Mouse (Mus musculus) hematopoietic stem cell, adult 5-6 weeks (primary cell): ENCODE data around the gene Banf1. TPM values are rescaled to one million over a fixed set of nuclear protein-coding genes. Genes with fewer than 3 reads are reported as not detected.
"Not testable (repeated sequence)": the region's sequence is repeated elsewhere in the genome, so short reads cannot be mapped to it uniquely, and the experiment has no call there.

Source experiments
- ATAC-seq, 2 experiments: fragments of 125-278 bp in 1 of 2; replicated peaks in 1 of 2; 2 replicates each; pipeline ENCODE4 v1.8.0; 2016 to 2017; ENCODE audit warnings: inconsistent platforms in 2 of 2, mild to moderate bottlenecking in 2 of 2, moderate number of reproducible peaks in 2 of 2, low read depth in 1 of 2, moderate TSS enrichment in 1 of 2; ENCODE audit not compliant: low FRiP score in 2 of 2, poor library complexity in 2 of 2, severe bottlenecking in 2 of 2, insufficient read depth in 1 of 2, low TSS enrichment in 1 of 2
- total RNA-seq: library from RNA; stranded (forward); fragments of 172-1452, 232-1000 nt; gene quantifications from 2 replicates; pipeline ENCODE4 v1.2.3, GENCODE M21; 2017

Banf1 gene
- 43.0 and 51.5 TPM in 2 replicates for total RNA-seq

DNA sequence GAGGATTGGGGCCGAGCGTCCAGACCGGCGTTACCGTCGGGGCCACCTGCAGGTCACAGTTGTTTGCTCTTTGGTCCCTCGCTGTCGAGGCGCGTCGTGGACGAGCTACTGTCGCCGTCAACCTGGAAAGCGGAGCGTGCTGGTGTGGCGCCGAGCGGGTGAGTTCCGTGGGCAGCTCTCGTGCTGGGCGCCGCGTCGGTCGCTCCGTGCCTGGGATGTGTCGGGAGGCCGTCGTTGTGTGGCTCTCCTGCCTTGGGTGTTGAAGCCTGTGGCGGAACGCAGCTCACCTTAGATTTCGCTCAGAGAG, at the start of gene Banf1:
Gene Banf1, minus strand, starts transcription at position 116 of the 307 bp plus-strand sequence.
- peak in 1 of 2 experiments; percentile 12; a peak in 1 of 4 replicates for ATAC-seq

DNA sequence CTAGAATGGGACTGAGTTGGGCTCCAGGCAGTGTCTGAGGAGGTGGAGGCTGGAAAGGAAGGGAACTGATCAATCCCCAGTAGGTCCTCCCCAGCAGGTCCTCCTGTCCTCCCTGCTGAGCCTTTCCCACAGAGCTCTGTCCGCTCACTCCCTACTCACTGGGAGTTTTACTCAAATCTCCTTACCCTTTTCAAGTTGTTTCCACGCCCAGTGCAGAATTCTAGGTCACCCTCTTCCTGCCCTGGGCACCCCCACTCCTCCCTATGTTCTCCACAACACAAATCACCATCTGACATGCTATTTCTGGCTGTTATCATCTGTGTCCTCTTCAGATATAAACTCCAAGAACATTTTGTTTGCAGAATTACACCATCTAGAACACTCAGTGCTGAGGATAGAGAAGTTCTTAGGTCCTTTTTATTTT, 47.6 kb upstream of the Banf1 start:
- ATAC-seq: no peak

DNA sequence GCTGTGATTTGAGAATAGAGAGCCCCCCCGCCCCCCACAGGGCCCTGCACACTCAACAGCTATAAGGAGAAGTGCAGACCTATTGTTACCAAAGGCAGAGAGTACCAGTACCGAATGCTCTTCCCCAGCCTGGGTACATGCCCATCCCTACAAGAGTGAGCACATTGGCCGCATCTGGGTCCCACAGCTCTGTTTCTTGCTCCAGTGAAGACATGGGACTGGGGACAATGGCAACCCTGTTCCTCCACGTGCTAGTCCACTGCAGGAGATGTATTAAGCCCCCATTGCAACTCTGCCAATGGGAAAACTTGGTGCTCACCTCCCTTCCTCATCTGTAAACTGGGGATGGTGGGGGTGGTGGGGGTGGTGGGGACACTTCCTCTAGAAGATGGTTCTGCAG, 46.9 kb upstream of the Banf1 start:
- no peak for ATAC-seq

DNA sequence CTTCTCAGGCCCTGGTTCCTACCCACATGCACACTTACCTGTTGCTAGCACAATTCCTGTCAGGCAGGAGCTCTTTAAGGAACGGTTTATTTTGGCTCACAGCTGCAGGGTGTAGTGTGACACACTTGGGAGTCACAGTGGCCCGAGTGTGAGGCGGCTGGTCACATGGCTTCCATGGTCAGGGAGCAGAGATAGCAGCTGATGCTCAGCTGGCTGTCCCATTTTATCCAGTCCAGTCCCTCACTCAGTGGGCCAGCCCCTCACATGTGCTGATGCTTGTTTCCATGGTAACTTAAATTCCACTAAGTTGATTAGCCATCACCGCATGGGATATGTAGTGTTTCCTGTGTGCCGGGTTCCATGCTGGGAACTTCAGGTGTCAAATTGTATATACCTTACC, 45.0 kb upstream of the Banf1 start:
- no peak for ATAC-seq

DNA sequence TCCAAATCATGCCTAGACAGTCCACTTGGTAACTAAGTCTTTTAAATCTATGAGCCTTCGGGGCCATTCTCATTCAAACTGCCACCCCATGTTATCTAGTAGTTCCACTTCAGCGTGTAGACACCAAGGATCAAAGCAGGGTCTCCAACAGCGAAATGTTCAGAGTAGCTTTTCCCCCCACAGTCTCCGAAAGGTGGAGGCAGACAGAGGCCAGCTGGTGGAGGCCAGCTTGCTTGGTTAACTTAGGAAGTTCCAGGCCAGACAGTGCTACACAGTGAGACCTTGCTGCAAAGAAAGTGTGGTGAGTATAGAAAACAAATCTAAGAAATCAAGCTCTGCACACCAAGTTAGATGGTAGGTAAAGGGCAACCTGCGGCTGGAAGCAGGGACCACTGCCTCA, 43.7 kb upstream of the Banf1 start:
- no peak for ATAC-seq

DNA sequence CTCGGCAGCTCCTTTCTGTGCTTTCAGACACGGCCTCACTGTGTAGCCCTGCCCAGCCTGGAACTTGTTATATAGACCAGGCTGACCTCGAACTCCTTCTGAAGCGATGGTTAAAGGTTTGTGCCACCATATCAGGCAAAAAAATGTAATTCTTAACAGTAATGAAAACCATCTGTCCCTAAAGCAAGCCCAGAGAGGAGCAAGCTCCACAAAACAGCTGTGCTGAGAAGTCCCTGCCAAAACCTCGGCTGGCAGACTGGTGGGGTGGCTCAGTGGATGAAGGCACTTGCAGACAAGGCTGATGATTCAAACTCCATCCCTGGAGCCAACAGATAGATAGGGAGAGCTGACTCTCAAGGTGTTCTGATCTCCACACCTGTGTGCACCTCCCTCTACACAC, 42.1 kb upstream of the Banf1 start:
- ATAC-seq: no peak

DNA sequence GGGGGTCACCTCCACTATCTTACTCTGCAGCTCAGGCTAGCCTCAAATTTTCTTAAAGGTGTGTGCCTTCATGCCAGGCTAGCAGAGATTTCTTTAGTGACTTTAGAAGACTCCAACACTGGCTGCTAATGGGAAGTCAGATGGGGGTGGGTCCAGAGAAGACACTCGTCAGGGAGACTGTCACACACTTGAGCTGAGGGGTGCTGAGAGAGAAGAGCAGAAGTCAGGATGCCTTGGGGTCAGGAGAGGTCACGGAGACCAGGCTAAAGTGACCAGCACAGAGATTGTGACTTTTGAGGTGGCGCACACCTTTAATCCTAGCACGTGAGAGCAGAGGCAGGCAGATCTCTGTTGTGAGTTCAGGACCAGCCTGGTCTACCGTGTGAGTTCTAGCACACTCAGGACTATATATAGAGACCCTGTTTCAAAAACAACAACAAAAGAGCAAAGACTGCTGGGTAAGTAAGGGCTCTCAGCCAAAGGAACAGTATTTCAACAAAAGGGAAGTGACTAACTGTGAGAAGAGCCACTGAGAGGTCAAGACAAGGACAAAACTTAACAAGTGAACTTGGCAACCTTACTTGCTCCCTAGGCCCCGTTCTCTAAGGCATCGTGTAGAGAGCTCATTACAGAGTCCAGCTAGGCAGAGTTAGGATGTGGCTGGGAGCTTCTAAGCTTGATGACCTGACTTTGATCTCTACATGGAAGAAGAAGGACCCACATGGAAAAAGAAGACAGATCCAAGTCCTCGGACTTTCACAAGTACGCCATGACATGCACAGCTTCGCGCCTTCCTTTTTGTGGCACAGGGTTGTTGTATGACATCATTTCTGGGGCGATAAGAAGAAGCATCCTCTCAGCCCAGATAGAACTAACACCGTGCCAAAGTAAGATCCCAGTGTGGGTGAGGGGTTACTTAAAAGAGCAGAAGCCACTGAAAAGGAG, 41.4 kb upstream of the Banf1 start:
- ATAC-seq: peak; percentile 8 to 26; a peak in 2 of 4 replicates

DNA sequence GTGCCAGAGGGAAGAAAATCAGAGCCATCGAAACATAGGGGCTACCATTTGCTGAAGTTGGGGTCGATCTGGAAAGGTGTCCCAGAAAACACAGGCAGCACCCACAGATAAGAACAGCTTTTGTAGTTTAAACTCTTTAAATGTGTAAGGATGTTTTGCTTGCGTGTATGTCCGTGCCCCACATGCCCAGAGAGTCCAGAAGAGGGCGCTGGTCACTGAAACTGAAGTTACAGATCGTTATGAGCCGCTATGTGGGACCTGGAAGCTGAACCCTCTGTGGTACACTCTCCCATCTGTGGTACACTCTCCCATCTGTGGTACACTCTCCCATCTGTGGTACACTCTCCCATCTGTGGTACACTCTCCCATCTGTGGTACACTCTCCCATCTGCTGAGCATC, 40.2 kb upstream of the Banf1 start:
- peak; percentile 60 to 67; a peak in 3 of 4 replicates for ATAC-seq

DNA sequence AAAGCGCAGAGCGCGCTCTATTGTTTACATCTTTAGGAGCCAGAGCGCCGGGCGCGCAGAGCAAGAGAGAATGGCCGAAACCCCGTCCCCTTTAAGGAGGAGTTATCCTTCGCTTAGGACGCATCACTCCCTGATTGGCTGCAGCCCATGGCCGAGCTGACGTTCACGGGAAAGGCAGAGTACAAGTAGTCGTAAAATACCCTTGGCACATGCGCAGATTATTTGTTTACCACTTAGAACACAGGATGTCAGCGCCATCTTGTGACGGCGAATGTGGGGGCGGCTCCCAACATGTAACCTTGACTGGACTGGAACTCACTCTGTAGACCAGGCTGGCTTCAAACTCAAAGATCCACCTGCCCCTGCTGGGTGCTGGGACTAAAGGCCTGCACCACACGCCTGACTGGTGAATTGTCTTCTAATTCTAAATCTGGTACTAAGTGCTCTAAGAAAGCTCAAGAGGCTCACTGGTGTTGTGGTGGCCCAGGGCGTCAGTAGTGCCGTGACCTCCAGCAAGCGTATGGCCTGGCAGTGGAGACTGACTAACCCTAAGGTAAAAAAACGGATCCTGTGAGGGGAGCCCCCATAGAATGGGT, 39.7 kb upstream of the Banf1 start:
- ATAC-seq: peak; percentile 54 to 60

DNA sequence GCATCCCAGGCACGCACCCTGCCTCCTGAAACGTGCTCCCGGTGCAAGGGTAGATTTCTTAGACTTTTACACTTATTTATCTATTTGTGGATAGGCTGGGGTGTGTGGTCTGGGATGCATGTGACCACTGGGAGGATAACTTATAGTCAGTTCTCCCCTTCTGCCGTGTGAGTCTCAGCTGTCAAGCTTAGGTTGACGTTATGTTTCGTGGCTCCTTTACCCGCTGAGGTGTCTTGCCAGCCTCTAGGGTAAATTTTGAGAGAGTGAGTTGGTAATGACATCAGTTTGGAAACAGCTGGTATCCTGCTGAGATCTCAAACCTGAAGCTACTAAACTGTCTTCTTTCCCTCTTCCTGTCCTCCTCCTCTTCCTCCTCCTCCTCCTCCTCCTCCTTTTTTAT, 39.0 kb upstream of the Banf1 start:
- ATAC-seq: 0 out of 4 replicates have a peak, but pooled peaks of 1 of the 2 experiments have one; percentile 44

DNA sequence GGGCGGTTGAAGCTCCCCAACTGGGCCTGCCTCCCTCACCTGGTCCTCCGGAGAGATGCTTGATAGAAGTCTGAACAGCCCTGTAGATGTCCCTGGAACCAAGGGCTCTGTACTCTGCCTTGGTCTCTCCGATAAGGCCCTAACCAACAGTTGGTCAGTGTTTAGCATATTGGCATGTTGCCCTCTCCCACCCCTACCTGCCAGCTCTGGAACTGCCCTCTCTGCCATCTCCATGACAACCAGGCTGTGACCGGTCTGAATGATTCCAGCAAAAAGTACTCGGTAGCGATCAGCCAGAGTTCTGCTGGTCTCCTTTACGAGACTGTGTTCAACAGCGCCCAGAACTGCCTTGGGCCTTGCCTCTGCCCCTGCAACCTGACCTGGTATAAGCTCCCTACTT, 35.3 kb upstream of the Banf1 start, which contains the start of gene Tsga10ip:
Gene Tsga10ip, minus strand, starts transcription at position 234 of the 400 bp plus-strand sequence.
- no peak for ATAC-seq

DNA sequence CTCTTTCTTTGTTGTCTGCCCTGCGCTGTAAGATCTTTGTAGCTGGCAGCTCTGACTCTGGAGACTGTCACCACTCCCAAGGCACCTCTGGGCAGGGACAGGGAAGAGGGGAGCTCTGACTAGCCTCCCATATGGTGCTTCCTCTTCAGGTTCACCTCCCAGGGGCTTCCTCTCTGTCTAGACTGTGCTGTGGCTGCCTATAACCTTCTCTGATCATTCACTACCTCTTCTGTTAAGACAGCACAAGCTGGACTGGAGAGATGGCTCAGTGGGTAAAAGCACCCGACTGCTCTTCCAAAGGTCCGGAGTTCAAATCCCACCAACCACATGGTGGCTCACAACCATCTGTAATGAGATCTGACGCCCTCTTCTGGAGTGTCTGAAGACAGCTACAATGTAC, 34.1 kb upstream of the Banf1 start:
- ATAC-seq: not testable (repeated sequence)

DNA sequence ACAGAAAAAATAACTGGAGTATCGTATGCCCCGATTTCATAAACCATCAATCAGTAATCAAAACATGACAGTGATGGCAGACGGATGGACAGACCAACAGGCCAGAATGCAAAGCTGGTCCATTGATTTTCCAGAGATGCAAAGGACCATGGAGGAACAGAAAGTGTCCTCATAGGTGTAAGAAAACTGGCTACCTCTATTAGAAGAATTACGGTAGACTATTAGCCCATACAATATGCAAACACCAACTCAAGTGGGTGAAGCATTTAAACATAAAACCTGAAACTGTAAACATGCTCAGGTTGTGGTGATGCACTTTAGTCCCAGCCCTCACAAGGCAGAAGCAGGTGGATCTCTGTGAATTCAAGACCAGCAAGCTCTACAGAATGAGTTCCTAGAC, 28.4 kb upstream of the Banf1 start:
- ATAC-seq: no peak

DNA sequence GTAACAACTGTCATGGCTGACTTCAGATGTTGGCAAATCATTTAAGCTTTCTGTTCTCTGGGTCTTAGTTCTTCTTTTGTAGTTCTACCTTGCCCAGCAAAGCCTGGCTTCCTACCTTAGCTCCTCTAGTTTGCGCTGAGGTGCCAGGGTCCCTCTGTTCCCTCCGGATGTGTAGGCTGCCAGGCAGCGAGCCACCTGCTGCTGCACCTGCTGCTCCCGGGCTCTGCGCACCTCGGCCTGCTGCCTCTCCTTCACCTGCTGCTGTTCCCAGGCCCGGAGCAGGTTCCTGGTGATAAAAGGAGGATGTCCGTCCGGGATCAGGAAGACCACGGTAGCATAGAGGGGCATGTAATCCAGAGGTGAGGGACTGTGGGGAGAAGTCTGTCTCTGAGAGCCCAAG, 27.2 kb upstream of the Banf1 start:
- ATAC-seq: no peak

DNA sequence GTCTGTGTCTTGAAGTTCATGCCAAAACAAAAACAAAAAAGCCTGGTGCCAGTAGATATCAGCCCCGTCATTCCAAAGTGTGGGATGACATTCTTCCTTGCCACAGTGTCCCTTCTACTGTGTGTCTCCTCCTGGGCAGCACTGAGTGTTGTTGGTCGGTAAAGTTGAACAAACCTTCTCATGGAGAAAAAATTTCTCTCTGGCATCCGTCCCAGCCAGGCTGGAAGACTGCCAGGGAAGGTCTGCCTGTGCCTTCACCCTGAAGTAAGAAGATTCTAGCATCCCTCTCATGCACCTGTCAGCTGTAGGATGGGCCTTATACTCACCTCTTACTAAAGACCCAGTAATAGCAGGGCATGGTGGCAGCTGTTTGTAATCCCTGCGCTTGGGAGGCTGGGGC, 25.9 kb upstream of the Banf1 start:
- no peak for ATAC-seq

DNA sequence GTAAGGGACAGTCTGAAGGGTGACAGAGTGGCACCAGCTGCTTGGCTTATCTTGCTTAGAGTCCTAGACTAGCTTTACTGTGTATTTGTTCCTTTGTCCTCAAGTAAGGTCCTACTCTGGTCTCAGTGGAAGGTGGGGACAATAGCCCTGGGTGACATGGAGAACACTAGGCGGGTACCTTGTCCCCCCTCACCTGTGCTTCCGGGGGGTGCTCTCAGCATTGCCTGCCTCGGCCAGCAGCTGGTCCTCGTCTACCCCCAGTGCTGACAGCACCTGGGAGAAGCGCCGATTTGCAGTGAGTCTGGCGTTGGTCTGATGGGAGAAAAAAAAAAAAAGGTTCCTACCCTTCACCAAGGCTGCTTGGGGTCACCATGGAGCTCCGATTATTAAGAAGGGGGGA, 23.4 kb upstream of the Banf1 start:
- ATAC-seq: no peak

DNA sequence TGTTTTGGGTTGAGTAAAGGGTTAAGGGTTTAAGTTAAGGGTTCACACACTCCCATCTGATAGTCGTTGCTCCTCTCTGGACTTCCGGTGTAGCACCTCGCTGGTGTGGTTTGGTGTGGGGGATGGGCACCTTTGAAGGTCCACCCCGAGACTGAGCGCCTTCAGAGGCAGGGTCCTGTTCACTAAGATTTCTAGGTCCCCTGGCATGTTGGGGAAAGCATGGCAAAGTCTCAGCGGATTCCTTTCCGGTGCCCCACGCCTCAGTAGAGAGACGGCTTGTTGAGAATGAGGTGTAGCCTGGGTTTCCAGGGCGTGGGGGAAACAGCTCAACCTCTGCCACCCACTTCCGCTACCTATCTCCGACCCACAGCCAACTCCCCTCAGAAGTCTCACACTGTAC, 22.7 kb upstream of the Banf1 start:
- peak; percentile 18 to 48 for ATAC-seq

DNA sequence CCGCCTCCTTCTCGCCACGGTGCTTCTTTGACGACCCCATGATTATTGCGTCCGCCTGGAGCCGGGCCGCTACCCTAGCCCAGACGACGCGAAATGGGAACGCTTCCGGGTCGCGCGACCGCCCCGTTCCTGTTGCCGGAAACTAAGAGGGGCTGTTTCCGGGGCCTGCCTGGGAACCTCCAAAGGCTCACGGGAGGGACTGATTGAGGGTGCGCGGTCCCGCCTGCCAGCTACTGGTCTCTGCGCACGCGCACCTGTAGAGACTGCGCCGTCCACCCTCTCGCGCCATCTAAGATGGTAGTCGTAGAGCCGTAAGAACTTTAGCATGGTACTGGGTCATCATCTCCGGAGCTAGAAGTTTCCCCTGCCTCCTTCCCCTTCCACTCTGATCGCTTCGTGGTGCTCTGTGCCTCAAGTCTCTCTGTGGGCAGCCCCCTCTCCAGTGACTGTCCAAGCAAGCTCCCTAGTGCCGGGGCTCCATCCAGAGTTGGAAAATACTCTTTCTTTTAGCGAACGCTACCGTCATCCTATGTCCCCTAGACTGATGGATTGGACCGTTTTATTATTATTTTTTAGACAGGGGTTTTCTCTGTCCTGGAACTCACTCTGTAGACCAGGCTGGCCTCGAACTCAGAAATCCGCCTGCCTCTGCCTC, 21.7 kb upstream of the Banf1 start, which contains the start of gene Sart1:
Gene Sart1, minus strand, starts transcription at position 116 of the 655 bp plus-strand sequence.
- ATAC-seq: peak; percentile 89 to 92
